Mouse (Mus musculus) kidney, adult 2 months (tissue): Measurements from ENCODE around the gene Hes6. TPM values are rescaled to one million over a fixed set of nuclear protein-coding genes. Genes with fewer than 3 reads are reported as not detected.

Source experiments
- DNase-seq: peaks from one replicate; pipeline ENCODE4 v3.0.0; 2021
- H3K27ac ChIP-seq: fragments of 200-500 bp; 2 replicates; pipeline ENCODE4 v1.5.1; 2012; ENCODE audit warnings: low read depth, low read length, control low read depth, inconsistent platforms; ENCODE audit not compliant: insufficient read depth
- H3K27me3 ChIP-seq: fragments of 200-500 bp; replicated peaks from 2 replicates; pipeline ENCODE4 v1.6.1; 2012; ENCODE audit warnings: mild to moderate bottlenecking, moderate library complexity, low read length, inconsistent platforms; ENCODE audit not compliant: control insufficient read depth, insufficient read depth
- H3K36me3 ChIP-seq: fragments of 200-500 bp; 2 replicates; pipeline ENCODE4 v1.6.1; 2012; ENCODE audit warnings: mild to moderate bottlenecking, moderate library complexity, low read length, inconsistent platforms; ENCODE audit not compliant: control insufficient read depth, insufficient read depth
- H3K4me1 ChIP-seq: fragments of 200-500 bp; 2 replicates; pipeline ENCODE4 v1.6.1; 2011; ENCODE audit warnings: low read length; ENCODE audit not compliant: control insufficient read depth, insufficient read depth
- H3K4me3 ChIP-seq: fragments of 200-500 bp; 2 replicates; pipeline ENCODE4 v1.5.1; 2011; ENCODE audit warnings: mild to moderate bottlenecking, low read depth, low read length, control low read depth; ENCODE audit not compliant: insufficient read depth
- CTCF ChIP-seq: fragments of 200-500 bp; conservative IDR thresholded peaks from 2 replicates; pipeline ENCODE4 v1.5.1; 2011; ENCODE audit warnings: low read depth, mild to moderate bottlenecking, control low read depth, low read length, moderate library complexity, mixed read lengths; ENCODE audit not compliant: insufficient read depth, insufficient read length
- POLR2A ChIP-seq: fragments of 200-500 bp; IDR thresholded peaks from one replicate; pipeline ENCODE4 v1.6.1; 2011; ENCODE audit warnings: low read depth, low read length, control low read depth
- WGBS: fragments of 180-500 bp; shearing (Covaris S2); methylation state at CpG from one replicate; pipeline ENCODE4 v1.1.7; 2018; 5-methylcytosine and 5-hydroxymethylcytosine counted together
- polyA plus RNA-seq: library from polyadenylated mRNA; depleted of rRNA; stranded (reverse); fragments of >200 nt; gene quantifications from 2 replicates; pipeline ENCODE4 v1.2.3, GENCODE M21; 2012

The Hes6 gene
- polyA plus RNA-seq, 1 experiment, result 64.1 TPM

DNA sequence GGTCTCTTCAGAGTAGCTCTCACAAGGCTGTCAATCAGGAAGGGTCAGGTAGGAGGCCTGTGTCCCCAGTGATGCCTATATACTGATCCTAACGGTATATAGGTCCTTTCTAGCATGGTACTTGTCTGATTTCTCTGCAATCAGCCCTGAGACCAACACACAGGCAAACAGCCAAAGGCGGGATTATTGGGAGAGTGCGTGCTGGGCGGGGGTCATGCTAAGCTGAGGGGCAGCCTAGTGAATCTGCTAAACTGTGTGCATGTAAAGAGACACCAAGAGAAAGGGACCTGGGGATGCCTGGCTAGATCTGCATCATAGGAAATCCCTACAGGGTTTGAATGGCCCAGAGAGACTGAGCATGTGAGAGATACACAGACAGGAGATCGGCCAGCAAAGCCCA, 1.5 kb upstream of the Hes6 start:
- TF ChIP-seq CTCF (no peak), POLR2A (no peak)
- Histone ChIP-seq H3K36me3 (0 out of 2 replicates have a peak, but pooled peaks cover 2% of the 10 kb centered on the region), H3K27ac (no peak overlapping the region), H3K4me3 (no peak overlapping the region), H3K4me1 (no peaks in the 10 kb centered on the region), H3K27me3 (no peaks in the 10 kb centered on the region)
- DNase-seq, result no peak
- WGBS, result 91% methylated on average over 5 of the region's 5 CpGs

GRCm38 (mm10) chr1:91414903-91415302, 1.1 kb upstream of the Hes6 start:
- Histone ChIP-seq H3K4me1 (no peaks in the 10 kb centered on the region), H3K4me3 (no peak overlapping the region), H3K27ac (no peak overlapping the region), H3K36me3 (0 out of 2 replicates have a peak, but pooled peaks cover 2% of the 10 kb centered on the region), H3K27me3 (no peaks in the 10 kb centered on the region)
- no peak for TF ChIP-seq POLR2A
- no peak for DNase-seq
- WGBS, result 79% methylated on average over 4 of the region's 4 CpGs

GRCm38 (mm10) chr1:91413536-91413897, 321 bp downstream of the Hes6 start:
- peak; percentile 92 for DNase-seq
- no peaks in the 10 kb centered on the region for H3K4me1 ChIP-seq
- no peaks in the 10 kb centered on the region for H3K27me3 ChIP-seq
- H3K36me3 ChIP-seq, result no peaks in the 10 kb centered on the region
- H3K27ac ChIP-seq, result peak overlapping the region; percentile 87
- 3% methylated on average over 14 of the region's 14 CpGs for WGBS
- TF ChIP-seq POLR2A (no peak), CTCF (no peak)
- H3K4me3 ChIP-seq, result peak overlapping the region; percentile 45

DNA sequence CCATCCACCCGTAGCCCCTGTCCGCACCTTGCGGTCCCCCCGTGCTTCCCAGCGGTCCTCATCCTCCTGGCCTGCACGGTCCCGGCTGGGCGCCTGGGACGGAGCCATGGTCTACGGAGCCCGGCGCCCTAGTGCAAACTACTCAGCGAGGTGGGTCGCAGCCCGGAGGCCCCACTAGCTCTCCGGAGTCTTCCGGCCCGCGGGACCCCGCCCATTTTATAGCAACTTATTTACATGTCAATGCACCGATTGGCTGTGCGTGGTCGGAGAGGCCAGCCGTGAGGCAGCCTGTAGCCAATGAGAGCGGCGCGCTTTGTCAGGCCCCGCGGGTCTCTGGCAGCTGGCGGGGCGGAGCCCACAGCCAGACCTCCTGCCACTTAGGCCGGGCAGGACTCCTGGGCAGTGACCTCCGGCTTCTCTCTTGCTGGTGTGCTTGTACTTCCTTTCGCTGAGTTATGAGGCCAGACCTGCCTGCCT, 770 bp downstream of the Hes6 start:
- Histone ChIP-seq H3K27ac (peak overlapping the region; percentile 87), H3K36me3 (no peaks in the 10 kb centered on the region)

DNA sequence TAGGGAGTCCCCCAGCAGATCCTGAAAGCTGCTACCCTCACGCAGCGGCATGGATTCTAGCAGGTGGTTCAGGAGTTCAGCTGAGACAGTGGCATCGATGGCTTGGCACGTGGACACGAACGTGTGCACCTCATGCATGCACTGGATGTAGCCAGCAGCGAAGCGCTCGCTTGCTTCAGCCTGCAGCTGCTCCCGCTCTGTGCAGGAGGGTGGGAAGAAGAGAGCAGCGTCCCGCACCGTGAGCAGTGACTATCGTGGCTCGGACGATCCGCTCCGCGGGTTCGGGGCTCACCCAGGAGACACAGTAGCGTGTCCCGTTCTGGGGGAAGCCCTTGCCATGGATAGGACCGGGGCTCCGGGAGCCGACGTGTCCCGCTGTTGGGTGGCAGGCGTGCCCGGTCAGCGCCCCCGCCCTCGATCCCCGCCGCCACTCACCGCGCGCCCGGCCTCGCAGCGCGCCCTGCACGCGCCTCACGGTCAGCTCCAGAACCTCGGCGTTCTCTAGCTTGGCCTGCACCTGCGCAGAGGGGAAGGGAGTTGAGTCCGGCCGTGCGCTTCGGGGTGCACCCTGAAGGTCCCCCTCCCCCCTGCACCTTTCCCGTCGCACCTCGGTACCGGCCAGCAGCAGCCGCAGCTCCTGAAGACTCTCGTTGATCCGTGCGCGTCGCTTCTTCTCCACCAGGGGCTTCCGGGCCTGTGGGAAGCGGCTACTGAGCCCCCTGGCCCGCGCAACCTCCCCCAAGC, 1.4 kb downstream of the Hes6 start:
- Histone ChIP-seq H3K27ac (no peak overlapping the region), H3K4me3 (peak overlapping the region; percentile 77), H3K36me3 (no peaks in the 10 kb centered on the region), H3K27me3 (no peaks in the 10 kb centered on the region), H3K4me1 (no peaks in the 10 kb centered on the region)
- TF ChIP-seq CTCF, result no peak
- TF ChIP-seq POLR2A, result no peak
- WGBS, result 5% methylated on average over 65 of the region's 65 CpGs
- DNase-seq, result peak; percentile 48

More for the DNA sequence above, 770 bp downstream of the Hes6 start:
- TF ChIP-seq POLR2A (peak; percentile 33), CTCF (no peak)
- Histone ChIP-seq H3K4me1 (no peaks in the 10 kb centered on the region), H3K27me3 (no peaks in the 10 kb centered on the region), H3K4me3 (peak overlapping the region; percentile 77)
- WGBS, result under 1% methylated on average over 34 of the region's 34 CpGs
- peak; percentile 98 for DNase-seq

- H3K27ac ChIP-seq, result no peak overlapping the region
- H3K4me3 ChIP-seq, result no peak overlapping the region
- WGBS, result 79% methylated on average over 8 of the region's 8 CpGs
- no peaks in the 10 kb centered on the region for H3K4me1 ChIP-seq
- TF ChIP-seq POLR2A, result no peak
- TF ChIP-seq CTCF, result no peak
- no peaks in the 10 kb centered on the region for H3K27me3 ChIP-seq
- no peak for DNase-seq
- H3K36me3 ChIP-seq, result no peaks in the 10 kb centered on the region
Observed at GRCm38 (mm10) chr1:91411631-91412285, 2.1 kb downstream of the Hes6 start.

GRCm38 (mm10) chr1:91407819-91408218, 6.0 kb downstream of the Hes6 start:
- WGBS, result 80% methylated on average over 4 of the region's 4 CpGs
- Histone ChIP-seq H3K36me3 (no peaks in the 10 kb centered on the region), H3K4me3 (no peak overlapping the region), H3K27me3 (no peaks in the 10 kb centered on the region), H3K4me1 (no peaks in the 10 kb centered on the region), H3K27ac (no peak overlapping the region)
- no peak for TF ChIP-seq CTCF
- TF ChIP-seq POLR2A, result no peak
- DNase-seq, result no peak
